Mouse (Mus musculus) hindbrain, embryonic 14.5 days (tissue): Measurements from ENCODE around the gene Calcoco2. TPM values are rescaled to one million over a fixed set of nuclear protein-coding genes. Genes with fewer than 3 reads are reported as not detected.

Experiments
- polyA plus RNA-seq: library from polyadenylated mRNA; unstranded; fragments of >200 nt; fragmentation: Nextera tagmentation; extraction: Ambion mirVana; gene quantifications from 2 replicates; pipeline ENCODE4 v1.2.1, GENCODE M21; 2014

The Calcoco2 gene
- polyA plus RNA-seq, 1 experiment from 2014 or later: not detected

Other genes with a start within 250 kb of the Calcoco2 start
- gene B4galnt2, start 197.1 kb downstream of the Calcoco2 start, polyA plus RNA-seq: not detected in 2 replicates
- 6.5 and 7.0 TPM in 2 replicates for gene Igf2bp1, start 106.0 kb downstream of the Calcoco2 start, polyA plus RNA-seq
- gene Gip, start 87.4 kb downstream of the Calcoco2 start, polyA plus RNA-seq: not detected in 2 replicates
- 46.3 and 57.3 TPM in 2 replicates for gene Snf8, start 77.1 kb downstream of the Calcoco2 start, polyA plus RNA-seq
- gene Ube2z, start 46.6 kb downstream of the Calcoco2 start, polyA plus RNA-seq: 32.3 and 38.6 TPM in 2 replicates
- 950 and 1,009 TPM in 2 replicates for gene Atp5g1, start 36.3 kb downstream of the Calcoco2 start, polyA plus RNA-seq
- gene Ttll6, start 21.8 kb upstream of the Calcoco2 start, polyA plus RNA-seq: 0.33 and 0.37 TPM in 2 replicates
- gene Hoxb13, start 82.4 kb upstream of the Calcoco2 start, polyA plus RNA-seq: not detected in 2 replicates
- 10.7 and 22.4 TPM in 2 replicates for gene Hoxb9, start 159.5 kb upstream of the Calcoco2 start, polyA plus RNA-seq
- gene Hoxb8, start 169.9 kb upstream of the Calcoco2 start, polyA plus RNA-seq: 41.2 and 50.6 TPM in 2 replicates
- gene Hoxb7, start 174.7 kb upstream of the Calcoco2 start, polyA plus RNA-seq: 40.8 and 45.6 TPM in 2 replicates
- 71.4 and 90.1 TPM in 2 replicates for gene Hoxb6, start 180.5 kb upstream of the Calcoco2 start, polyA plus RNA-seq
- 140 and 157 TPM in 2 replicates for gene Hoxb5, start 191.4 kb upstream of the Calcoco2 start, polyA plus RNA-seq
- gene Hoxb4, start 206.3 kb upstream of the Calcoco2 start, polyA plus RNA-seq: 4.0 and 5.4 TPM in 2 replicates
- 12.8 and 17.2 TPM in 2 replicates for gene Hoxb3, start 211.4 kb upstream of the Calcoco2 start, polyA plus RNA-seq
- 39.5 and 42.9 TPM in 2 replicates for gene Hoxb2, start 238.6 kb upstream of the Calcoco2 start, polyA plus RNA-seq